Mouse (Mus musculus): ENCODE results near the gene Rims1. TPM values are rescaled to one million over a fixed set of nuclear protein-coding genes. Genes with fewer than 3 reads are reported as not detected.

The Rims1 gene
- total RNA-seq (2021), result under 1 TPM; 0.21 to 0.33 TPM
- long read RNA-seq, experiment 1, result 0 reads
- long read RNA-seq, experiment 2, result 0 reads

DNA sequence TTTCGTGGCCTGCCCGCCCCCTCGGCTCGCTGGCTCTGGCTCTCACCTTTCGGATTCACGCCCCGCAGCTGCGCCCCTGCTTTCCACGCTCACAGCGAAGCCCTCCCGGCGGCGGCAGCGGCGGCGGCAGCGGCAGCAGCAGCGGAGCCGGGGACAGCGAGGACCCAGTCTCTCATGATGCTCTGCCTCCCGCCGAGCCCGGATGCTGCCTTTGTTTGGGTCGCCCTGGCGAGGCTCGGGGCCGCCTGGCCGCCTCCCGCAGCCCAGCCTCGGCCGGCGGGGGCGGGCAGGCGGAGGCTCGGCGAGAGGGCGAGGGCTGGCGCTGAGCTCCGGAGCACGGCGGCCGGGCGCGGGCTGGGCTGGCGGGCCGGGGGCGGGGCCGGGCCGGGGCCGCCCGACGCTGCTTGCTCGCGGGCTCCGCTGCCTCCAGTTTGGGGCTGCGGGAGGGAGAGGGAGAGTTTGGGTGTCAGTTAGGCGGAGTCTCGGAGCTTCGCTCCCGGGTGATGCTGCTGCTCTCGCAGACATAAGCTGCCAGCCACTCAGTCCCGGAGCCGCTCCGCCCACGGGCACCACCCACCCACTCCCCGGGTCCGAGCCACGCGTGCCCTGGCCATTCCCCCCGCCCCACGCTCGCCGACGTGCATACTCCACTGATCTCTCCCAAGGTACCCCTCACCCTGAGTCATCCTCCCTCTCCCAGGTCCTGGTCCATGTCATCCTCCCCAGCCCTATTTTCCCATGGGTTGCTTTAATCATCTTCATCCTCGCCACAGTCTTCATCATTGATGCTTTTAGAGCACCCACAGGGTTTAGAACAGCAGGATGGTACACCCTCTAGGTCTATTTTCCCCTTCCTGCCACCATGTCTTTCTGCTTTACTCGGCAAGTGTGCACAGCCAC, at the start of gene Rims1:
Gene Rims1 (minus strand): TSS at position 269 of the 900 bp plus-strand sequence.
- peak; percentile 30 for DNase-seq

DNA sequence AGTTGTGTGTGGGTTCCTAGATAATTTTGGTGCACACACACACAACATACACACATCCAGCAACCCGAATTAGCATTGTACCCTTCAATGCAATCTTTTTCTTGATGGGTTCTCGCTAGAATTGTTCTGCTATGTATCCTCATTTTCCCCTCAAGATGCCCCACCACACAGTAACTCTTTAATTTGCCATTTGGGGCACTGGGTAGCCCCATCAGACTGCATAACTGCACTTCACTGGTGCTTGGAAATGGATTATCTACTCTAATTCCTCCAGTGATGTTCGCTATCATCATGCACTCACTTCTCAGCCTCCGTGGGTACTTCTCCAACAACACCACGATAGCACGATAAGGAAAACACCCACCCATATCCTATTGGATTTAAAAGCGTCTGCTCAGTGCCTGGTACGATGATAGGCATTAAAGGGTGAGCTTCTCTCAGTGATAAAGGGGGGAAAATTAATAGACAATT, 867 bp upstream of the Rims1 start:
- no peak for DNase-seq

DNA sequence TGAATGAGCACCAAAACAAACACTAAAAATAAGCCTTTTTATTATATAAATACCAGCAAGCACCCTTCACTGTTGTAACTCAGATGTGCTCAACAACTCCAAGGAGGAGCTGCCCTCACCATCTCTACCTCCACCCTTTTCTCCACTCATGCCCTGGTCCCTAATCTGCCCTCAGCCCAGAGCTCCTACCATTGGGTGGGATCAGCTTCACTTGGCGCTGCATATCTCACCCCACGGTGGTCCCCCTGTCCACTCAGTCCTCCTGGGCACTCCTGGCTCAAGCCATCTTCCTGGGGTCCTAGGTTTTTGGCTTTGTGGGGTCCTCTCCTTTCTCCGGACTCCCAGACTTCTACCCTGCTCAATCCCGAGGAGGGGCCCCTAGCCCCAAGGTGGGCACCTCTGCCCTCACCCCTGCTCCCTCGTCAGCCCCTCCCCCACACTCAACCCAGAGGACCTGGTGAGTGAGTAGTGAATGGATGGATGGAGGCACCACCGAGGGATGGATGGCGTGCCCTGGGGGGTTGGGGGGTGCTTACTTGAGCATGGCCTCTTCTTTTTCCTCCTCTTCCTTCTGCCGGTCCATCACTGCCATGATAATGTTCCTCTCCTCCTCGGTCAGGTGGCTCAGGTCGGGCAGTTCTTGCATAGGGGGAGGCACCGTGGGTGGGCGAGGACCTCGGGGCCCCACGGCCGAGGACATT, 619 bp downstream of the Rims1 start:
- no peak for DNase-seq

DNA sequence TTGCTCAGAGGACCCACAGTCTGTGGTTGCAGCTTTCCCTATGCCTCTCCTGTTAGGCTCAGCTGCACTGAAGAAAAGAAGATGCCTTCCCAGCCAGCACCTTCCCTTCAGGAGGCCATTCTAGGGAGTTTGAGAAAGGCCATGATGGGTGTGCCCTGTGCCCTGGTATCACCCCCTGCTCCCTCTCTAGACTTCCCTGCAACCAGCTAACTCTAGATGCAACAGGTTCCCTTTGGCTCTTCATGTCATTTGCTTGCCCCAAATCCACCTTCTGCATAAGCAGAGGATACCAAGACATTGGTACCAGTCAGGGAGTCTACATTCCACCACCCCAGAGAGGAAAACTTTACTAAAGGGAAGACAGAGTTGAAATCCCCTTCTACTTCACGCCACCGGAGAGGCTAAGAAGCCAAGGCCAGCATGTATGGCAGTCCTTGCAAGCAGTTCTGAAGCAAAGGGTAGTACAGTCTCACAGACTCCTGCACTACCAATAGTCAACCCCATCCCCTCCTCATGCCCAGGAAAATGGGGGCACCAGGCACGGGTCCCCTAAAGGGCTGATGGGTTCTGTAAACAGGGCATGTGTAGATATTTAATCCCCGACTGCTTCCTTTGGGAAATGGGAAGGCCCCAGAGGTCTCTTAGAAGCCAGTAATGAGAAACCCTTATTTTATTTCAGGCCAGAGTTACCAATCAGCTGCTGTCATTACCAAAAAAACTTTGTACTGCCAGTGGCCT, 1.5 kb downstream of the Rims1 start:
- DNase-seq, result no peak

DNA sequence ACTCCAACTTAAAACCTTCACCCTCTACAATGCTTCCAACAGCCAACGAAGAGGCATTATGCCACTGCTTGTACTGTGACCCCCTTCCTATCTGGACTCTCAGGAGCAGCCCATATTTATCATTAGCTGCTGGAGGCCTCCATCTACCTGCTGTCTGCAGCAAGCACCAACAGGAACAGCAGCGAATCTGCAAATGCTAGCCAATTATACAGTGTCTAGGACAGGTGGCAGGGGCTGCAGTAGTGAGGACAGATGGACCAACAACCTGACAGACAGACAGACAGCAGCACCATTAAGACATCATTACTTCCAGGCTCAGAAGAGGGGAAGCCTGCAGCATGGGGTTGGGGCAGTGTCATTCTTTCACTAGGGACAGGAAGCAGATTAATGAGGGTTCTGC, 2.3 kb downstream of the Rims1 start:
- no peak for DNase-seq

DNA sequence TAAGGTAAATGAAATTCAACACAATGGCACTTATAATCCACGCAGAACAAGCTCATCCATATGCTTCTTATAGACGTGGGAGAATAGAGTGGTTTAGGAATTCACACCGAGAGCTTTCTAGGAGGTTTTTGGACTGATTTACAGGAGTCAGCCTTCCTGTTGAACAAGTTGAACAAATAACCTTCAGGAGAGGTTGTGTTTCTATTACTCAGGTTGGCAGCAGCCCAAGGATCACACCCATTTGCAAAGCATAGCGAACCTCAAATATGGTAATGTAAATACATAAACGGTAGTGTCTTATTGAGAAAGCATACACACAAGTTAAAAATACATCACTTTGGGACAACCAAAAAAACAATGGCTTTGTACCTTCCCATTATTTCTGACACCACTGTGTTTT, 5.5 kb downstream of the Rims1 start:
- DNase-seq, result no peak

DNA sequence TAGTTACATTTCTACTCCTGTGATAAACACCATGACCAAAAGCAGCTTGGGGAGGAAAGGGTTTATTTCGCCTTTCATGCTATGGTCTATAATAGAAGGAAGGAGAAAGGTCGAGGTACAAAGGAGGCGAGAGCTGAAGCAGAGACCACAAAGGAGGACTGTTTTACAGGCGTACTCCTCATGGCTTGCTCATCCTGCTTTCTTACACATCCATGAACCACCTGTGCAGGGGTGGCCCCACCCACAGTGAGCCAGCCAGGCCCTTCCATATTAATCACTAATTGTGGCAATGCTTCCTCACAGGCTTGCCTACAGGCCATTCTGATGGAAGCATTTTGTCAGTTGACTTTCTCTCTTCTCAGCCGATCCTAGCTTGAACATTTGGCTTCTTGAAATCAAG, 8.7 kb downstream of the Rims1 start:
- no peak for DNase-seq

DNA sequence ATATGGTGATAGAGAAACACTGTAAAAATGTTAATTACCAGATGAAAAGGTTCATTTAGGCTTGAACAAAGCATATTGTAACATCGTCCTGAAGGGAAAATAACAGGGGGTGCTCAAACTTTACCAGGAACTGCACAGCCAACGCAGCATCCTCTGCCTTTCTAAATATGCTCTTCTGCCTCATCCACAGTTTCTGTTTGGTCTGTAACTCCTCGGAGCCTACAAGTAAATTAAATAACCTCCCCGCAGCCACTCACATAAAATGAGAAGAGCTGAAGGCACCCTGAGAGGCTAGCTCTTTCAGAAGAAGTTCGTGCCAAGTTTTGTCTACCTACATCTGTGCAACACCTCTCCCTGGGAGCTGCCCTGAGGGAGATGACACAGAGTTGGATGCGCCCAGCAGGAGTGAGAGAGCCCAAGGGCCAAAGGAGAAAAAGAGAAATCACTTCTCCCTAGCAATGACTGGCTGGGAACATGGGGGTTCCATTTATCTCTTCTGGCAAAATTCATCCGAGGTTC, 16.3 kb downstream of the Rims1 start:
- DNase-seq, result no peak

DNA sequence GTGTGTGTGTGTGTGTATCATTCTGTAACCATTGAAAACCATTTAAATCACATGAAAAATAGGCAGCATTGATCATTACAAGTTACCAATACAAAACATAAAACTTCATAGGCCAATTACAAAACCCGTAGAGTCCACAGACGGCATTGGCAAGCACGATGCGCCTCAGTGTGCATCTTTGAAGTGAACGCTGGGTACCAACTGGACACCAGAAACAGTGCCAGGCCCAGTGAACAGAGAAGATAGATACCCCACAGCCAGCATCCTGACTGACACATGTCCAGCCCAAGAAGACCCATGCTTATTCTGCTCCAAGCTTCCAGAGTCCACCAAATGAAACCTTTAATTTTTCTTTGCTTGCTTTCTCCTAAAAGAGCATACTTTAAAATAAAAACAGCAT, 18.2 kb downstream of the Rims1 start:
- DNase-seq, result no peak

DNA sequence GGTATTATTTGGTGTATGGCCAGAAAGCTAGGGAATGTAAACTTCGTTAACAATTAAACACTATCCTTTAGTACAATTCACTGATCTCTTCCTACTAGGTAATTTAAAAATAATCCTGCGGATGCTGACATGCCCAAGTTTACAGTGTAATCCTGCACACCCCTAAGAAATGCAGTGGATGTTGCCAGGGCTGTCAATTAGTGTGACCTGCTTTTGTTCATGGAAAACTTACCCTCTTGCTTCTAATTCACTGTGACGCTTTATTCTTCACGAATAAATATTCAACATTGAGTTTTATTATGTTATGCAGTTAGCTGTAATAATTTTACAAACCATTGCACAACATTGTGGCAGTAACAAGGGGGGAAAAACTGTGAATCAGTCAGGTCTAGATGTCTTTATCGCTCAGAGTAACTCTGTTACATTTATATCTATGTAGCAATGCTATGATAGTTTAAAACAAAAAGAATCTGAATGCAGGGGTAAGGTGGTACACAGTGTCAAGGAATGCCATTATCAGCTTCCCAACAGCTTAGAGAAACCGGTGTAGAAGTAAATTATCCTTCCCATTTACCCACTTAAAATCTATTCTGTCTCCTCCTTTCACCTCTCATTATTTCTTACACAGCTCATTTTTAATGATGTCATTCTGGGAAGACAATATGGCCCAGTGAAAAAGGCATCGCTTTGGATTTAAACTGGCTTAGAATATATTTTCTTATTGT, 35.1 kb downstream of the Rims1 start:
- no peak for DNase-seq

DNA sequence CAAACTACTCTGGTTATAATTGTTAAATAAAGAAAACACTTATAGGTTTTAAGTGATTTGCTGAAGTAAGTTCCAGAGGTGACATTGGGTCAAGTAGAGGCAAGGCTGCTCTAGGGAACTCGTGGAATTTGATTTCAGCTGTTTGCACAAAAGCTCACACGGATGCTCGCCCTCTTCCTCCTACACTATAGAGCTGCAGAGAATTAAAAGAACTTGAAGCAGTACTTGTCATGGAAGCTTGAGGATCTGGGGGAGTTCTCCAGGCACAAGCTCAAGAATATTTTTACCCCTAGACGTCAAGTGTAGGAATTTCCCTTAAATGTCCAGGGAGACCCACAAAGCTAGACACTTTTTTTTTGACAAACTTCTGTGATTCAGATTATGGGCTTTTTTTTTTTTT, 42.4 kb downstream of the Rims1 start:
- no peak for DNase-seq

DNA sequence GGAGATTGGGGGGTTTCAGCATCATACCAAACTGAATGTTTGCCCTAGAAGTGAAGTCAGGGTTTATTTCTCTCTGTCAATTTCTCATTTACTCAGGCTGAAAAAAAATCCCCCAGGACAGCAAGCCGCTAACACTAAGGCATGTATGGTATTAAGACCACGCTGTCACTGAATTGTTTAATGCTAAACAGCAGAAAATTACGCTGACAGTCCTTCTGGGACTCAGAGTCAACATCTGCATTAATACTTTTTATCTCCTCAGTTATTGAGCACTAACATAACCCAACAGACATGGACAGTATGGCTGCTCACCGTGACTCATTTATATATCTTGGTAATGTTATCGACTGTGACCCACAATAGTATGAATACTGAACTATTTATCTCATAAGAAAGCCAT, 43.0 kb downstream of the Rims1 start:
- DNase-seq, result no peak

DNA sequence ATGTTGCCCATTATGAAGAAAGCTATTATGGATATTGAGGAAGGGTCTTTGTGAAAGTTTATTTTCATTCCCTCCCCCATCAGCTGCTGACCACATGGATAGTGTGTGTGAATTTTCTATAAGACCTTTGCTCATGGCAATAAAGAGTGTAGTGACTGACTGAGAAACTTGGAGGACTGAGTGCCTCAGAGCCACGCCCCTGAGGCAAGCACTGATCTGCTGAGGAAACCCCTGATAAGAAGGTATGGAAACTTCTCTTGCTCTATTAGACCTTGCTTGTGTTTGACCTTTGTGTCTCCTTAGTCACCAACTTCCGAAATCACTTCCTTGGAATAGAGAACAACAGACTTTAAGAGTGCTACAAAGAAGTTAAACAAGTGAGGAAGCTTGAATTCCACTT, 55.3 kb downstream of the Rims1 start:
- no peak for DNase-seq

DNA sequence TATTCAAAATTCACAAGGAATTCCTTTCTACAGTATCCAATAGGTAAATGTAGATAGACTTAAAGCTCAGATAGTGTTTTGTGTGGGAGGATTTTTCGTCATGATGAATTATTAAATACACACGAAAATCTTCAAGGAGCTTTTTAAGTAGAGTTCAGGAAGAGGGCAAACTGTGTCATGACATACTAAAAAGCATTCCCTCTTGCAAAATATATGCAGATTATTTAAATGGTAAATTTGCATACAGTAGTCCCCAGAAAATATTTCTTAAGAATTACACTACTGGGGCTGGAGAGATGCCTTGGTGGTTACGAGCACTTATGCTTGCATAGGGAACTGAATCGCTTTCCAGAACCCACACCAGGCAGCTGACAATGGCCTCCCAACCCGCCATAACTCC, 61.1 kb downstream of the Rims1 start:
- no peak for DNase-seq

DNA sequence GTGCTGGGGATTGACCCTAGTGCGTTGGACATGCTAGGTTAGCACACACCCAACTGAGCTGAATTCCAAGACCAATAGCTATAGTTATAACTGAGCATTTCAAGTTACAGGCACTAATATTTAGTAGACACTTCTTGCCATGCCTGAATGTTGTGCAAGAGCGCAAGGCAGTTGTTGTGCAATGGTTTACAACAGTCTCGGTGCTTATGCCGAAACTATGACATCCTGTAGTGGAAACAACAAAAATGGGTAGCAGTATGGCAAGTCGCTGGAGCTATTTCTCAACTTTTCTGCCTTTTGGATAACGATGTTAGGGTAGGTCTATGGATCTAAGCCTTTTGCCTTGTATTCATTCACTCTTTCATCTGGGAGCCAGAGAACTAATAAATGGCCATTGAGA, 68.3 kb downstream of the Rims1 start:
- no peak for DNase-seq

DNA sequence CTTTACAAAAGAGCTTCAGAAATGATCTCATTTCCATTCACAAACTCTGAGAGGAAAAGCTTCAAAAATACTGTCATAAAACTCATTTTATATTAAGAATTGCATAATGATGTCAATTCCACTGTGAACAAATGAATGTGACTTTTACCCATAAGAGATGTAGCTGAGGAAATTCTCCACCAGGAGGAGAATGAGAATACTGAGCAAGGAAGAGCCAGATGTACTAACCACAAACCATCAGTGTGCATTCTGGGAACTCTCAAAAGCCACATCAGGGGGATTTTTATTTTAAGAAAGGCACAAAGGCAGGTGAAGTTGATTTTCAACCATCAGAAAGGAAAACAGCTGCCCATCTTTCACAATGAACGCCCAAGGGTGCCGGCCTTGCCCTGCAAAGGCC, 71.4 kb downstream of the Rims1 start:
- no peak for DNase-seq

DNA sequence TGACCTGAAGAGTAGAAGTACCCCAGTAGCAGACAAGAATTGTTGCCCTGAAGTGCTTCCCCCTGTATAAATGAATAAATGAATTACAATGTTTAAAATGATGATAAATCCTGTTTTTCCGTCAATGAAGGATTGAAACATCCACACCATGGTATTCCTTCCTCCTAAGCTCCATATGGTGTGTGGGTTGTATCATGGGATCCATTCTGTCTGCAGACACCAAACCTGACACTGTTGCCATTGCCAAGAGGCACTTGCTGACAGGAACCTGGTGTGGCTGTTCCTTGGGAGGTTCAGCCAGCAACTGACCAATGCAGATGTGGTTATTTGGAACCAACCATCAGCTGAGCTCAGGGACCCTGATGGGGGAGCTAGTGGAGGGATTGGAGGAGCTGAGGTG, 72.5 kb downstream of the Rims1 start:
- no peak for DNase-seq

DNA sequence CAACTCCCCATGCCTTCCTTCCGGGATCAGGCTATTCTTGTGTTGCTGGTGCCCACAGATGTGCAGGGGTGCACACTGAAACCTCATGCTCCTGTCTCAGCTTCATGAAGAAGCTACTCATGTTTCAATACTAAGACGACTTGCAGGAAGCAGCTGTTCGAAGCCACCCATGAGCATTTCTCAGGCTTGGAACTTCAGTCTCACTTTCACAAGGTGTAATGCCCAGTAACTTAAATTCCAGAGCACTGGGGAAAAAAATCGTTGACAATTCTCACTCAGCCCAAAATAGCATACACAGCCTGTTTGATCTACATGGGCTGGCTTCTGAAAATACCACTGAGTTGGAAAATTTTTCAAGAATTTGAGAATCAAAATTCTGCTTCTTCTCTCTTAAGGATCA, 77.6 kb downstream of the Rims1 start:
- DNase-seq, result no peak

DNA sequence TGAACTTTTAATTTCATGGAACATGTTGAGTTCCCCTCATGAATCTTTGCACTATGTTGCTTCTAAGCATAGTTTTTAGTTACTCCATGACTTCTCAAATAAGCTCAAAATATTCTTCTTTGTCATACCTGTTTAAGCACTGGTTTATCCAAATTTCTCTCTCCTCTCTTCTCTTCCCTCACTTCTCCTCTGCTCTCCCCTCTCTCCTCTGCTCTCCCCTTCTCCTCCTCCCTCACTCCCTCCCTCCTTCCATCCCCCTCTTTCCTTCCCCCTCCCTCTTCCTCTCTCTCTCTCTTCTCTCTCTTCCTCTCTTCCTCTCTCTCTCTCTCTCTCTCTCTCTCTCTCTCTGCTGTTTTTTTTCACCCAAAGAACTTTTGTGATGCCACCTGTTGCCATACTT, 84.1 kb downstream of the Rims1 start:
- DNase-seq, result no peak

DNA sequence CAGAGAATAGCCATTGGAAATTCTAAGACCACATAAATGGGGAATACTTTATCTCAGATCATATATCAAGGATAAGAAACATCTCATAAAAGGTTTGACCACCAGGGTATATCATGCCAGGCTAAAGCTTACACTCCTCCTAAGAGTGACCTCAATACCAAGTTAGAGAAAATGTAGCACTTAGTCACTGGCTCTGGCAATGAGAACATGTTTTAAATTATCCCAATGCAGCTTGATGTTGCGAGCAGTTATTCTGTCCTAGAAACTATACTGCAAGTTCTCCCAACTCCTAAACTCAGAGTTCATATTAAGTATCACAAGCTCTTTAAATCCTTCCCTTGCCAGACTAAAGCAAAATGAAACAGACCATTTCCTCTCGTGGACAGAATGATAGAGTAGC, 85.1 kb downstream of the Rims1 start:
- DNase-seq, result no peak

DNA sequence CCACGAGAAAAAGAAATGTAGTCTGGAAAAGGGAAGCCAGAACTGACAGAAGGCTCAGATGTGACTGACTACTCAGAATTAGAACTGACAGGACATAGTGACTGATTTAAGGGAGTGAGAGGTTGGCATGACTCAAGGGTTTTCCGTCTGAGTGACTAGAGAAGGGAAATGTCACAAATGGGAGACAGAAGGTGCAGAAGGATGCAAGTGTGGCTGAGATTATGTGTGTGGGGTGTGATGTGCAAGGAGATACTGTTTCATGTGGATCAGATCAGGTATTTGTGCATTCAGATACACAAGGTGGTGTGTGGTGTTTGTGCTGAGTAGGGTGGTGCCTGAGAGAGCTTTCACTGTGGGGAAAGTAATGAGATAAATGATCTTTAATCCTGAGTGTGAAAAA, 96.3 kb downstream of the Rims1 start:
- no peak for DNase-seq

DNA sequence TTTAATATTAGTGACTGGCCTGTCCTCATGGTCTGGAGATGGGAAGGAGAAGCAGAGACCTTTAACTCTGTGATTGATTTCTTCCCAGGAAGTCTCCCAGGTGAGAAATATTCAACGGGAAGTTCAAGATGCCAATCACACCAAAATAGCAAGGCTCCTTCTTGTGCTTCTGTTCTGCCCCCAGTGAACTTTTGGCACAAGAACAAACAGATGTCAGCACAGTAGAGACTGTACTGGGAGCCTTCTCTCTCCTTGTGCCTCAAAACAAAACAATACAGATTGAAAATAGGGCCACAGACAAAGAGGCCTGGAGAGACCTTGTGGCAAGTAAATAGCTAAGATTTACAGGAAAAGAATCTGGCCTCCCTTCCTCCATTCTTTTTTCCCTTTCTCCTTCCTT, 110.7 kb downstream of the Rims1 start:
- no peak for DNase-seq

Measured in gastrocnemius, postnatal 25 days (tissue).